Mouse (Mus musculus) left cerebral cortex, postnatal 14 days (tissue): ENCODE measurements around the gene Mllt10. TPM values are rescaled to one million over a fixed set of nuclear protein-coding genes. Genes with fewer than 3 reads are reported as not detected.
A peak's percentile ranks its signal among the peaks of the same experiment; 100 is the strongest.

Experiments
- DNase-seq, 2 experiments: peaks; one replicate each; pipeline ENCODE4 v3.0.0; 2021 to 2022; ENCODE audit warnings: low spot score in 2 of 2, mixed read lengths in 1 of 2
- intact Hi-C: fragments of 180-260 bp; cut with DNase I; formaldehyde crosslinking; loops from one replicate; pipeline ENCODE4 v1.15.1; 2025
- long read RNA-seq, 2 experiments: library from polyadenylated mRNA; stranded (forward); transcript quantifications; one replicate each; pipeline ENCODE4 v2.0.0; 2021
- total RNA-seq, 2 experiments: library from RNA; stranded (reverse); gene quantifications; 2 replicates each; pipeline ENCODE4 v1.2.3; 2021

Gene Mllt10
- 10 to 100 TPM; 47.7 TPM for total RNA-seq
- long read RNA-seq, experiment 1, partial matches to known transcripts = 3 of 10 reads
- long read RNA-seq, experiment 1, other reads (novel, unspliced or antisense) = 6 of 10 reads
- long read RNA-seq, experiment 2, partial matches to known transcripts = 7 of 12 reads
- long read RNA-seq, experiment 2, other reads (novel, unspliced or antisense) = 5 of 12 reads

DNA sequence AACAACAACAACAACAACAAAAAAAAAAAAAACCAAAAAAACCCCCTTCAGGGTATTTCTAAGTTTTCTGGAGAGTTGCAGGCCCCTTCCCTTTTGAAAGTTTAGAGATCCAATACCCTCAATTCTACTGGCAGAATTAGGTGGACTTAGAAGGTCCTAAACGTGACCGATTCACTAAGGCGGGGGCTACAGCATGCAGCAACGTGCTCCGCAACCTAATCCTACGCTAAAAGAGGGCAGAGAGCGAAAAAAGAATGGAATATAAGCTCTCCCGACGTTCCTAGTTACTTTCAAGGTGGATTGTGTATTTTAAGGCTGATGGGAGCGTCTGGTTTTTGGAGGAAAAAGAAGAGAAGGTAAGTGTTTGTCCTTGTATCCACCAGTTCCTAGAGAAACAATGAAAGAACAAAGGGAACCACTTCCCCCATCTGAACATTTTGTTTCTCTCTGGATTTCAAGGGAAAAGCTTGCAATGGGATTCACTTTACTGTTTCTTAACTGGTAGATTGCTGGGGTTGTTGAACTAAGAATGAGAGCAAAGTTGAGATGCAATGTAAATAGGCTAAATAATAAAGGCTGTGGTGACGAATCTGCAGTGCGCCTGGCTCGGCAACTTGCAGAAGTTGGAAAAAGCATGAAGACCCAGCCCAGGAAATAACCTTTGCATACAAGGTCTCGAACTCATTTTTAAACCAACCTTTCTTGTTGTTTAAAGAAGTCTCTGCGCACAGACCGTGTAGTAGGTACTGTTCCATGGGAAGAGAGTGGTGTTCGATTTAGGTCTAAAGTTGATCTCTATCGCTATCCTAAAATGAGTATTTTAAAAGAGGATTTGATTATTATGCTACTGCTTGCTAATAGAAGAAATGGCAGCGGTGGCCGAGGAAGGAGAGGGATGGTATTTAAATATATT, at the start of gene Mllt10:
TSS of gene Mllt10 (plus strand) at position 222 of the 913 bp plus-strand sequence.
- no peak for DNase-seq
- intact Hi-C loops = no loop called here

GRCm38 (mm10) chr2:18011226-18011625, 43.8 kb upstream of the Mllt10 start:
- intact Hi-C loops = no loop called here
- no peak for DNase-seq

DNA sequence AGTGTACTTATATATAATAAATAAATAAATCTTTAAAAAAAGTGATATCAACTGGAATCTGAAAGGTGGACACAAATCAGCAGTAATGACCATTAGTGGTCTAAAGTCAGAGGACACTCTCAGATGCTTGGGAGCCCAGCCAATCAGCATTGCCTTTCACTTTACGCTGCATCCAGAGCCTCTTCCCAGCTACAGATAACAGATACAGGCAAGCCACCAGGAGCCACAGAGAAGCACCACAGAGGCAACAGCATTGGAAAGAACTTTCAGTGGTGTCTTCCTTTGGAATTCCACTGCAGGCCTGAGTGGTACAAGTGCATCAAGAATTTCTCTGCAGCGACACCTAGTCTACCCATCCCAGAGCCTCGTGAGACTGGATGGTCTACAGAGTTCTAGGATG, 42.2 kb upstream of the Mllt10 start:
- DNase-seq = no peak
- intact Hi-C loops = no loop called here

- intact Hi-C loops = no loop called here
- DNase-seq = no peak
Observed at GRCm38 (mm10) chr2:18015581-18015980, 39.5 kb upstream of the Mllt10 start.

DNA sequence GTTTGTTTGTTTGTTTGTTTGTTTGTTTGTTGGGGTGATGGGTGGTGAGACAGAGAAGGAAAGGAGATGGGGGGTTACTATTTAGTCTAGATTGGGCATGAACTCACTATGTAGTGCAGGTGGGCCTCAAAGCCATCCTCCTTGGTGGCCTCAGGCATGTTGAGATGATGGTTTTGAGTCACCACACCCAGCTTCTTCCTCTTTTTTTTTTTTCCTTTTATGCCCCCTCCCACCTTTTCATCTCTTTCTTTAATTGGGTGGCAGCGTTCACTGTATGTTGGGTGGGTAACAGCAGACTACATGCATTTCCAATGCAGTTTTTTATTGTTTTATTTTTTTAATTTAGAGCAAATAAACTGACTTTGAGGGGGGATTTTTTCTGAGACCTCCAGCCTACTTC, 38.4 kb upstream of the Mllt10 start:
- no peak for DNase-seq
- intact Hi-C loops = no loop called here

- intact Hi-C loops = no loop called here
Observed at GRCm38 (mm10) chr2:18017321-18017720, 37.7 kb upstream of the Mllt10 start.

DNA sequence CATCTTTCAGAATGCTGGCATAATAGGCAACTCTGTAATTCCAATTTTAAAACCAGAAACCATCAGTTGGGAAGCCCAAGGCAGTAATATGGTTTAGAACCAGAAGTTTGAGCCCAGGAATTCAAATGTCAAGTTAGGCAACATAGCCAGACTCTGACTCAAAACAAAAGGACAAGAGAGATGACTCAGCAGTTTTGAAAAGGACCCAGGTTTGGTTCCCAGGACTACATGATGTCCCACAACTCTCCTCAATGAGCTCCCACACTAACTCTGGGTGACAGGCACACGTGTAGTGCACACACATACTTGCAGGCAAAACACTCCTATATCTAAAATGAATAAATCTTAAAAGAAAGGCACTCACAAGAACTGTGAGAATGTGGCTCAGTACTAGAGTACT, 35.9 kb upstream of the Mllt10 start:
- DNase-seq = no peak
- intact Hi-C loops = no loop called here

More at GRCm38 (mm10) chr2:18017321-18017720, 37.7 kb upstream of the Mllt10 start:
- no peak for DNase-seq

DNA sequence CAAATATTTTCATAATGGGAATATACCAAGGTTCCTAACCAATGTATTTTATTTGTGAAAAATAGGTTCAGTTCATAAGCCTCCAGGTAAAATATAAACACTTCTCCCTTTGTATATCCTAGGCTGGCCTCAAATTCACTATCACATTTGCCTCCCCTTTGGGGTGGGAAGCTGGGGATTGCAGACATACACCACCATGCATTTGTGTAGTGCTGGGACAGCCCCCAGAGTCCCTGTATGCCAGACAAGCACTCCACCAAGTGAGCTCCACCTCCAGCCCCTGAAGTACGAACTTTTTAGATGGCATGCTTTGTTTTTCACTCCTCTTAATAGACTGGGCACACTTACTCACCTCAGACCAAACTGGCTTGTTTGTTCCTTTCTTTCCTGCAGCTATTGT, 32.2 kb upstream of the Mllt10 start:
- no peak for DNase-seq
- intact Hi-C loops = loop anchor here (10.0 kb wide), 2 partner anchors 168 to 378 kb away; no protein-coding TSS in a partner anchor

DNA sequence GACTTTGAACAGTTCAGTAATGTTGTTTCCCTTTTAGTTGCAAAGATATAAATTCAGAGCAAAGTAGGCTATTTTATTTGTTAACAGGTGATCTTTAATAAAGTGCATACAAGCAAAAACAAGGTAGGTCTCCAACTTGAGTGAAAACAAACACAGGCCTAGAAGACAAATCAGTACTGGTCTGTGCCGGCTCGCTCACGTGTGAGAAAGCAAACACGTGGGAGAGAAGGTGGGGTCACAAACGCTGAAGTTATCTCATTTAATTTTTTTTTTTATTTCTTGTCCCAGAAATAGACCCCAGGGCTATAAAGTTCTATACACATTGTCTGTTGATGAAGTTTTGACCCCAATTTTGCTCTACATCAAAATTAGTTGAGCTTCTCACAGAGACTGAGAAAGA, 29.9 kb upstream of the Mllt10 start:
- no peak for DNase-seq
- intact Hi-C loops = loop anchor here (5.0 to 10.0 kb wide), 6 partner anchors 37 to 667 kb away; partner anchors contain the start of gene Spag6

DNA sequence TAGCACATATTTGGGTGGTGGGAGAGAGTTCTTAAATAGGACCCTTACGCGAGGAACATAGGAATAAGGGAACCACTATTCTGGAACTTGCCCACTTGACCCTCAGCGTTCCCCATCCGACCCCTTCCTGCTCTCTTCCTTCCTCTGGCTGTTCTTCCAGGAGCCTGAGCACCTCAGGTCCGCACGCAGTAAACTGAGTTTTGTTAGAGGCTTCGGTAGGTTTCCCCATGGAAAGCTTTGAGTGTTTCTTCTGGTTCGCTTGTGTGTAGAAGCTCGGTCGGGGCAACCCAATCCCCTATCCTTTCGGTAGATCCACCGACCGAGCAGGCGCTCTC, 29.3 kb upstream of the Mllt10 start:
- no peak for DNase-seq
- intact Hi-C loops = loop anchor here (5.0 to 10.0 kb wide), 6 partner anchors 37 to 667 kb away; partner anchors contain the start of gene Spag6

DNA sequence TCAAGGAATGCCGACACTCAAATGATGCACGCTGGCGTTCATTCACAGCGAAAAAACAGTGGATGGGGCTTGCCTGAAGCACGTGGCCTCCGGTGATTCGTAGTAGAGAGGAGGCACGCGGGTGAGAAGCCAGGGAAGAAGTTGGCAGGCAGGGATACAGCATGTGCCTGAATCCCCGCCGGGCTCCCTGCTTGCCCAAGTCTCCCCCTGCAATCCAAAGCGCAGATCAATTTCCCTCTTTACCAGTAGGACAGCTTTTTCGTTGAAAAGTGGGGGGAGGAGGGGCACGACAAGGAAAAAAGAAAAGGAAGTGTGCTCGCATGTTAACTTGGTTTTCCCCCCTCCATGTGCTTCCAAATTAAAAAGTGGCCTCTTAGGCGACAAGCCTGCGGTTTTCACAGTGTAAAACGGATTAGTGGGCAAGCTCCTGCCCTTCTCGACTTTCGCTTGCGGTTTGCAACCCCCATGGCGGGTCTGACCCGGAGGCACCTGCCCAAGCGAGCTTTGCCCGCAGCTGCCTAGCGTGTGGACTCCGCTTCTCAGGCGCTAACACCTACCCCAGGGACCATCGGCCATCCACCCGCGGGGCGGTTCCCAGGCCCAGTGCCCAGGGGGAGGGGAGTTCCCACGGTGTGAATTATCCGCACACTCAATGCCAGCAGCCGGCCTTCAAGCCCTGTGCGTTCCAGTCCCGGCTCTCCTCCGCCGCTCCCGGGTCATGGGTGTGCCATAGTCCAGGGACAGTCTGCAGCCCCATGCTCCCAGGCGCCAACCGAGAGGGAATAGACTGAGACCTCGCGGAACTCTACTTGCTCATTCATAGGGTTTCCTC, 28.7 kb upstream of the Mllt10 start:
- intact Hi-C loops = loop anchor here (5.0 to 10.0 kb wide), 6 partner anchors 36 to 666 kb away; partner anchors contain the start of gene Spag6
- peak in 1 of 2 experiments; percentile 38 for DNase-seq

GRCm38 (mm10) chr2:18027448-18028139, 27.4 kb upstream of the Mllt10 start:
- intact Hi-C loops = loop anchor here (5.0 to 10.0 kb wide), 6 partner anchors 35 to 665 kb away; partner anchors contain the start of gene Spag6
- DNase-seq = peak; percentile 95

DNA sequence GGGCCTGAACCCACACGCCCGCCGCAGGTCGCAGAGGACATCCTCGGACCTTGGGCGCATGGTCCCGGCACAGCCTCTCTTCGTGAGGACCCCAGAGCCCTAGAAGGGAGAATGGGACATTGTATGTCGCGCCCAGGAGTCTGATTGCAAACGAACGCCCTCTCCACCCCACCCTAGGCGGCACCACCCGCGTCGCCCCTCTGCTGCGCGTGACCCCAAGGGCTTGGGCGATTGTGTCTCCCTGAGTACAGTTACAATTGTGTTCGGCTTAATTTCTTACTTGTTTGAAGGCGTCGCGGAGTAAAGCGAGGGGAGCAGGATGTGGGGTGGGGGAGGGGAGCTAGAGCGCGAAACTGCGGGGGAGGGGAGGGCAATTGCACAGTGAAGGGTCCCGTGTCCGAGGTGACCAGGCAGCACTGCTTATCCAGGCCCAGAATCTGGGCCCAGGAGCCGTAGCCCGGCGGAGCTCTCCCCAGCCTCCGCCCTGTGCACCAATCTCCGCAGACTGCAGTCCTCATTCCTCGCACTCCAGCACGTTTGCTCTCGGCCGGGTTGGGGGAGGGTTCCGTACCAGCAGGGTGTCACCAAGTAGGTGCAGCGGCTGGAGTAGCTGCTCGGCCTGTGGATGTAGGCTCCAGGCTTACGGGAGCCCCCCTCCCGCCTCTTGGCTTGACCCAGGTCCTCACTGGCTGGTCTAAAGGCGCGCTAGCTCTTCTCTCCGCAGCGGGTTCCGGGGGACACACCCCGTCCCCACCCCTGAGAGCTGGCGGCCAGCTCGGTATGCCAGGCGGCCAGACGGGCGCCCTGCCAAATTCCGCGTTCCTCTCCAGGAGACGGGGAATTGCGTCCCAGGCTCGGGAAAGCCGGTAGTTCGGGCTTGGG, 26.7 kb upstream of the Mllt10 start:
- intact Hi-C loops = loop anchor here (5.0 to 10.0 kb wide), 6 partner anchors 34 to 664 kb away; partner anchors contain the start of gene Spag6
- peak; percentile 75 to 78 for DNase-seq

- intact Hi-C loops = loop anchor here (5.0 to 10.0 kb wide), 6 partner anchors 33 to 663 kb away; partner anchors contain the start of gene Spag6
- DNase-seq = no peak
Observed at GRCm38 (mm10) chr2:18029656-18030055, 25.4 kb upstream of the Mllt10 start.

DNA sequence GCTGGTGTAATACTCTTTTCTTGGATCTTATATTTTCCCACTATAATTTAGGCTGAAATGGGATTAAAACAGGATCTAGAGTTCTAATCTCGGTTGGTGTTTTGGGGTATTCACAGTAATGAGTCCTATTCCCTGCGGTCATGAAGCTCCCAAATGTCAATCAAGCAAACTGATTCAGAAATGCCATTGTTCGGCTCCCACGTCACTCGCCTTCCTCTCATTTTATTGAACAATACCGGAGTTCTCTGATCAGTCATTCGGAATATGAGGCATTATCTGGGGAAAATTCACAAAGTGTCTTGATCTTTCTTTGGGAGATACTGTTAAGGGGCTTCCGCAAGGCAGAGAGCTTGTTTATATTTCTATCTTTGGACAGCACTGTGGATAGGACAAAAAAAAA, 24.5 kb upstream of the Mllt10 start:
- intact Hi-C loops = no loop called here
- DNase-seq = no peak

DNA sequence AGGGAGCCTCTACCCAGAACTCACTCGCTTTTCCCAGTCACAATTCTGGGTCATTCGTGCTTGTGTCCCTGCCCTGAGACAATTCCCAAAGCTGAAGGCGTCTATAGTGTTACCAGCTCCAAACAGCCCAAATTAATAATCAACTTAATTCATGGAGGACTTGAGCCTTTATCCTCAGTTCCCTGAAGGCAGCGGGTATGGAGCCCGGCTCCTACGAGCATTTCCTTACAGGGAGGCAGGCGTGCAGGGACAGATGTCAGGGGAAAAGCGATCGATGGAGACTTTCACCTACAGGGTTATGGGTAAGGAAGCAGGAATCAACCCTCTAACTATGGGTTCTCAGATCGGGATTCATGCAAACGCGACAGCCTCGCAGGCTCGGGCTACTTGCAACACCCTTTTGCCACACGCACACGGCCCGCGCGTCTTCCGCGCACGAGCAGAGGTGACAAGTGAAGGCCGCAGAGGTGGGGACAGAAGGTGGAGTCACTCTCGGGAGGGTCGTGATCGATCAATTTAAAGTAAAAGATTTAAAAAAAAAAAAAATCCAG, 23.7 kb upstream of the Mllt10 start:
- no peak for DNase-seq
- intact Hi-C loops = no loop called here

- intact Hi-C loops = no loop called here
- peak; percentile 39 to 50 for DNase-seq
Observed at GRCm38 (mm10) chr2:18031831-18032537, 23.1 kb upstream of the Mllt10 start.
